Mouse (Mus musculus) frontal cortex, postnatal 14 days (tissue): ENCODE measurements around the gene Dpf1.

Experiments used
- DNase-seq, 2 experiments: peaks; one replicate each; pipeline ENCODE4 v3.0.0; 2022; ENCODE audit warnings: low spot score in 2 of 2

Gene Dpf1

GRCm38 (mm10) chr7:29309749-29310148 is 6.0 kb downstream of the Dpf1 start:
- no peak for DNase-seq

- peak in 1 of 2 experiments; percentile 48 for DNase-seq
These were observed 9.3 kb downstream of the Dpf1 start for GRCm38 (mm10) chr7:29313051-29313450.

- DNase-seq, result no peak
These were observed 10.0 kb downstream of the Dpf1 start for GRCm38 (mm10) chr7:29313572-29314261.

- DNase-seq, result peak; percentile 61 to 73
These were observed 11.3 kb downstream of the Dpf1 start for GRCm38 (mm10) chr7:29314844-29315628.

- DNase-seq, result peak; percentile 37 to 51
These were observed 12.5 kb downstream of the Dpf1 start for GRCm38 (mm10) chr7:29316137-29316734.

GRCm38 (mm10) chr7:29316976-29317375 is 13.2 kb downstream of the Dpf1 start:
- DNase-seq, result peak; percentile 47 to 66

GRCm38 (mm10) chr7:29317558-29317957 is 13.8 kb downstream of the Dpf1 start:
- DNase-seq, result peak; percentile 65 to 81

GRCm38 (mm10) chr7:29318115-29318911 is 14.6 kb downstream of the Dpf1 start:
- peak; percentile 48 to 52 for DNase-seq

GRCm38 (mm10) chr7:29319337-29320307 is 15.9 kb downstream of the Dpf1 start:
- no peak for DNase-seq

GRCm38 (mm10) chr7:29327087-29327486 is 23.3 kb downstream of the Dpf1 start:
- no peak for DNase-seq

GRCm38 (mm10) chr7:29328984-29329383 is 25.2 kb downstream of the Dpf1 start:
- DNase-seq, result no peak

GRCm38 (mm10) chr7:29334156-29334555 is 30.4 kb downstream of the Dpf1 start:
- no peak for DNase-seq

GRCm38 (mm10) chr7:29335276-29335675 is 31.5 kb downstream of the Dpf1 start:
- no peak for DNase-seq

GRCm38 (mm10) chr7:29335841-29336671 is 32.3 kb downstream of the Dpf1 start:
- no peak for DNase-seq

- no peak for DNase-seq
These were observed 33.1 kb downstream of the Dpf1 start for GRCm38 (mm10) chr7:29336795-29337319.

GRCm38 (mm10) chr7:29337766-29338165 is 34.0 kb downstream of the Dpf1 start:
- DNase-seq, result no peak

GRCm38 (mm10) chr7:29338351-29338919 is 34.7 kb downstream of the Dpf1 start:
- DNase-seq, result no peak

- DNase-seq, result peak in 1 of 2 experiments; percentile 4
These were observed 35.4 kb downstream of the Dpf1 start for GRCm38 (mm10) chr7:29338984-29339679.
